21 mouse cellular contexts compared by ENCODE assay signal in the genomic region with DNA sequence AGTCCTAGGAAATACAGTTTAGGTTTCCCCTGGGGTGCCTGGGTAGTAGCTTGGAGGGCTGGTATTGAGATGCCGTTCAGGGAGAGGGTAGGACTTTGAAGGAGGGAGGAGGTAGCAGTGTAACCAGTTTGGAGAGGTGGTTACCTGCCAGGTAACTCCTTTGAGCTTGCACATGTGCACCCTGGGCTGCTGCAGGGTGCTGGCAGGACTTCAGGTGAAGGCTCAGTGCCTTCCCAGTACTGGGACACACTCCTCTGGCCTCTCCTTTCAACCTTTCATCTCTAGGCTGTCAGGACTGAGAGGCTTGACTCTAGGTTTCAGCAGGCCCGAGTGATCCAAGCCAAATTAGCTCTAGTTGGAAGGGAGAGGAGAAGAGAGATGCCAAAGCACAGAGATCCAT. TPM values are rescaled to one million over a fixed set of nuclear protein-coding genes. Genes with fewer than 3 reads are reported as not detected.
DNase-seq lines count a peak whose midpoint lies in the region; ATAC-seq lines count a peak whose summit lies in the region.
"Had no signal": no experiment of that assay in that cellular context is flagged by ENCODE, and none has a peak within 500 bp of the region (broad histone marks: within the 10 kb centered on the region; RNA-seq: fewer than 3 reads in every experiment).

No protein-coding gene starts in this region.

- no peak for DNase-seq in heart, postnatal 4 days
- no peak for DNase-seq in lung, postnatal 25 days (ENCODE audit: low spot score)
- peak; percentile 90 for DNase-seq in fat pad, adult 2 months (ENCODE audit: extremely low read depth, low read depth, low spot score)
- DNase-seq in spleen, adult 18-20 months: no peak
- DNase-seq in frontal cortex, postnatal 36 days (ENCODE audit: low spot score in 2 of 2): no peak
- DNase-seq: right cerebral cortex, postnatal 25 days had no signal

- peaks cover 6% of the 10 kb centered on the region; the same call in 1 of the 2 replicates for H3K4me1 ChIP-seq in heart, embryonic 15.5 days (replicated peaks)
- peaks cover 14% of the 10 kb centered on the region for H3K4me1 ChIP-seq in lung, embryonic 16.5 days (replicated peaks; ENCODE audit: control insufficient read depth, insufficient read depth, low read length)
- H3K4me1 ChIP-seq in stomach, embryonic 14.5 days (ENCODE audit: control insufficient read depth, insufficient read depth, low read length): 0 out of 2 replicates have a peak, but pooled peaks cover 3% of the 10 kb centered on the region
- H3K4me1 ChIP-seq: embryonic facial prominence, embryonic 12.5 days; forebrain, embryonic 12.5 days; limb, embryonic 13.5 days had no signal

- no peak overlapping the region for H3K9ac ChIP-seq in heart, embryonic 15.5 days
- no peak overlapping the region for H3K9ac ChIP-seq in lung, embryonic 16.5 days (ENCODE audit: low read length)
- no peak overlapping the region for H3K9ac ChIP-seq in stomach, embryonic 14.5 days (replicated peaks; ENCODE audit: low read depth, low read length)
- H3K9ac ChIP-seq: embryonic facial prominence, embryonic 12.5 days; forebrain, embryonic 12.5 days; heart, embryonic 13.5 days; limb, embryonic 13.5 days had no signal

- H3K4me2 ChIP-seq in heart, embryonic 15.5 days: no peak overlapping the region
- no peak overlapping the region for H3K4me2 ChIP-seq in lung, embryonic 16.5 days (ENCODE audit: low read depth, low read length)
- no peak overlapping the region for H3K4me2 ChIP-seq in stomach, embryonic 14.5 days (replicated peaks; ENCODE audit: low read depth, low read length)
- H3K4me2 ChIP-seq: embryonic facial prominence, embryonic 12.5 days; forebrain, embryonic 12.5 days; heart, embryonic 13.5 days; limb, embryonic 13.5 days had no signal

- H3K4me3 ChIP-seq in heart, embryonic 15.5 days: no peak overlapping the region
- no peak overlapping the region for H3K4me3 ChIP-seq in lung, embryonic 16.5 days (ENCODE audit: low read length)
- H3K4me3 ChIP-seq in stomach, embryonic 14.5 days (ENCODE audit: low read depth, low read length): no peak overlapping the region
- H3K4me3 ChIP-seq: embryonic facial prominence, embryonic 12.5 days; forebrain, embryonic 12.5 days; heart, embryonic 13.5 days; limb, embryonic 13.5 days had no signal

- H3K9me3 ChIP-seq in heart, embryonic 15.5 days (replicated peaks): no peaks in the 10 kb centered on the region
- no peaks in the 10 kb centered on the region for H3K9me3 ChIP-seq in lung, embryonic 16.5 days (ENCODE audit: control insufficient read depth, low read length)
- no peaks in the 10 kb centered on the region for H3K9me3 ChIP-seq in stomach, embryonic 14.5 days (ENCODE audit: control insufficient read depth, low read depth, low read length)
- H3K9me3 ChIP-seq: embryonic facial prominence, embryonic 12.5 days; forebrain, embryonic 12.5 days; limb, embryonic 13.5 days had no signal

- WGBS in heart, embryonic 15.5 days: 49% methylated on average over 2 of the region's 2 CpGs
- 66% methylated on average over 2 of the region's 2 CpGs for WGBS in lung, embryonic 16.5 days
- 65% methylated on average over 2 of the region's 2 CpGs for WGBS in stomach, embryonic 14.5 days

- no peak overlapping the region for H3K27ac ChIP-seq in heart, embryonic 15.5 days
- H3K27ac ChIP-seq in lung, embryonic 16.5 days (ENCODE audit: low read length): peak overlapping the region; percentile 43
- H3K27ac ChIP-seq in stomach, embryonic 14.5 days (ENCODE audit: low read length): peak overlapping the region; percentile 11; the same call in 1 of the 2 replicates
- H3K27ac ChIP-seq: embryonic facial prominence, embryonic 12.5 days; forebrain, embryonic 12.5 days; heart, embryonic 13.5 days; hindbrain, postnatal 0 days; limb, embryonic 13.5 days had no signal

- 0 out of 2 replicates have a peak, but pooled peaks have one; percentile 7 for ATAC-seq in heart, embryonic 15.5 days (replicated peaks; ENCODE audit: insufficient number of reproducible peaks, insufficient read depth, low FRiP score, low read depth)
- ATAC-seq in lung, embryonic 16.5 days (ENCODE audit: low read depth): peak; percentile 36
- no peak for ATAC-seq in stomach, embryonic 14.5 days (ENCODE audit: insufficient number of reproducible peaks, insufficient read depth, low FRiP score, low read depth)

- H3K36me3 ChIP-seq in heart, embryonic 15.5 days: peaks cover 4% of the 10 kb centered on the region; the same call in 1 of the 2 replicates
- H3K36me3 ChIP-seq in lung, embryonic 16.5 days (ENCODE audit: control insufficient read depth, insufficient read depth, low read length): no peaks in the 10 kb centered on the region
- H3K36me3 ChIP-seq in stomach, embryonic 14.5 days (ENCODE audit: control insufficient read depth, insufficient read depth, low read length): no peaks in the 10 kb centered on the region
- H3K36me3 ChIP-seq: embryonic facial prominence, embryonic 12.5 days; forebrain, embryonic 12.5 days; limb, embryonic 13.5 days had no signal

- H3K27me3 ChIP-seq in heart, embryonic 15.5 days: 0 out of 2 replicates have a peak, but pooled peaks cover 3% of the 10 kb centered on the region
- H3K27me3 ChIP-seq in lung, embryonic 16.5 days (ENCODE audit: control insufficient read depth, insufficient read depth, low read depth, low read length): no peaks in the 10 kb centered on the region
- H3K27me3 ChIP-seq in stomach, embryonic 14.5 days (ENCODE audit: control insufficient read depth, insufficient read depth, low read length): no peaks in the 10 kb centered on the region
- H3K27me3 ChIP-seq: embryonic facial prominence, embryonic 12.5 days; forebrain, embryonic 12.5 days; heart, embryonic 13.5 days; limb, embryonic 13.5 days; Patski had no signal

RNA-seq across cellular contexts. Expression of a gene that starts 0.6 kb away (rescaled TPM):
- 1.1 and 7.5 TPM in 2 replicates for polyA plus RNA-seq in heart, embryonic 15.5 days (2015; fragmentation: Nextera tagmentation; extraction: Ambion mirVana)
- total RNA-seq in heart, postnatal 4 days (2021): under 1 TPM in 1 of 2 experiments, not detected in 1; 0.74 TPM
- 11.7 and 16.4 TPM in 2 replicates for polyA plus RNA-seq in lung, embryonic 16.5 days (2015; fragmentation: Nextera tagmentation; extraction: Ambion mirVana)
- polyA plus RNA-seq in stomach, embryonic 14.5 days (2014; fragmentation: Nextera tagmentation; extraction: Ambion mirVana): 14.0 and 17.0 TPM in 2 replicates
- total RNA-seq: common myeloid progenitor, adult 5-6 weeks; hematopoietic stem cell, adult 5-6 weeks; hindbrain, postnatal 0 days; megakaryocyte-erythroid progenitor cell, adult 5-6 weeks had no signal
- polyA plus RNA-seq: cerebellum, adult 2 months; hindbrain, postnatal 0 days; neural tube, embryonic 14.5 days had no signal

RNA-seq across cellular contexts. Expression of a gene that starts 11.0 kb away (rescaled TPM):
- polyA plus RNA-seq in heart, embryonic 15.5 days (2015; fragmentation: Nextera tagmentation; extraction: Ambion mirVana): 89.3 and 103 TPM in 2 replicates
- total RNA-seq in heart, postnatal 4 days (2021): 100 to 1,000 TPM; 101 to 106 TPM
- polyA plus RNA-seq in lung, embryonic 16.5 days (2015; fragmentation: Nextera tagmentation; extraction: Ambion mirVana): 241 and 257 TPM in 2 replicates
- 244 and 247 TPM in 2 replicates for polyA plus RNA-seq in stomach, embryonic 14.5 days (2014; fragmentation: Nextera tagmentation; extraction: Ambion mirVana)
- total RNA-seq: common myeloid progenitor, adult 5-6 weeks; hematopoietic stem cell, adult 5-6 weeks; megakaryocyte-erythroid progenitor cell, adult 5-6 weeks had no signal
- polyA plus RNA-seq: activated CD4-positive, CD25-positive, alpha-beta regulatory T cell, adult 4 months had no signal

RNA-seq across cellular contexts. Expression of a gene that starts 11.8 kb away (rescaled TPM):
- polyA plus RNA-seq in heart, embryonic 15.5 days (2015; fragmentation: Nextera tagmentation; extraction: Ambion mirVana): 73.0 and 94.1 TPM in 2 replicates
- total RNA-seq in heart, postnatal 4 days (2021): 10 to 100 TPM; 34.2 to 37.9 TPM
- polyA plus RNA-seq in lung, embryonic 16.5 days (2015; fragmentation: Nextera tagmentation; extraction: Ambion mirVana): 59.1 and 63.3 TPM in 2 replicates
- 31.2 and 33.5 TPM in 2 replicates for polyA plus RNA-seq in stomach, embryonic 14.5 days (2014; fragmentation: Nextera tagmentation; extraction: Ambion mirVana)

RNA-seq across cellular contexts. Expression of a gene that starts 11.9 kb away (rescaled TPM):
- 247 and 315 TPM in 2 replicates for polyA plus RNA-seq in heart, embryonic 15.5 days (2015; fragmentation: Nextera tagmentation; extraction: Ambion mirVana)
- 100 to 1,000 TPM; 282 to 313 TPM for total RNA-seq in heart, postnatal 4 days (2021)
- 59.3 and 73.2 TPM in 2 replicates for polyA plus RNA-seq in lung, embryonic 16.5 days (2015; fragmentation: Nextera tagmentation; extraction: Ambion mirVana)
- polyA plus RNA-seq in stomach, embryonic 14.5 days (2014; fragmentation: Nextera tagmentation; extraction: Ambion mirVana): 46.8 and 48.5 TPM in 2 replicates

RNA-seq across cellular contexts. Expression of a gene that starts 16.8 kb away (rescaled TPM):
- polyA plus RNA-seq in heart, embryonic 15.5 days (2015; fragmentation: Nextera tagmentation; extraction: Ambion mirVana): 90.9 and 98.3 TPM in 2 replicates
- total RNA-seq in heart, postnatal 4 days (2021): 100 to 1,000 TPM; 140 to 143 TPM
- polyA plus RNA-seq in lung, embryonic 16.5 days (2015; fragmentation: Nextera tagmentation; extraction: Ambion mirVana): 118 and 125 TPM in 2 replicates
- polyA plus RNA-seq in stomach, embryonic 14.5 days (2014; fragmentation: Nextera tagmentation; extraction: Ambion mirVana): 97.4 and 98.2 TPM in 2 replicates
